Mouse (Mus musculus) T-cell, adult 2 months (primary cell): ENCODE data around the gene Zfr.
A peak's percentile ranks its signal among the peaks of the same experiment; 100 is the strongest.
"Not testable (repeated sequence)": the region's sequence is repeated elsewhere in the genome, so short reads cannot be mapped to it uniquely, and the experiment has no call there.

Experiments used
- DNase-seq: peaks from one replicate; pipeline ENCODE4 v3.0.0; 2022; ENCODE audit warnings: low spot score

Zfr gene

GRCm38 (mm10) chr15:12194817-12195735, 77.4 kb downstream of the Zfr start:
- no peak for DNase-seq

- DNase-seq, result no peak
Observed at GRCm38 (mm10) chr15:12195966-12196365, 78.3 kb downstream of the Zfr start.

- DNase-seq, result peak; percentile 59
Observed at GRCm38 (mm10) chr15:12196410-12197191, 79.0 kb downstream of the Zfr start.

GRCm38 (mm10) chr15:12197361-12197760, 79.7 kb downstream of the Zfr start:
- no peak for DNase-seq

- no peak for DNase-seq
Observed at GRCm38 (mm10) chr15:12200021-12200420, 82.4 kb downstream of the Zfr start.

GRCm38 (mm10) chr15:12201856-12202255, 84.2 kb downstream of the Zfr start:
- no peak for DNase-seq

GRCm38 (mm10) chr15:12202456-12202855, 84.8 kb downstream of the Zfr start:
- no peak for DNase-seq

GRCm38 (mm10) chr15:12203008-12203407, 85.4 kb downstream of the Zfr start:
- DNase-seq, result not testable (repeated sequence)

GRCm38 (mm10) chr15:12203512-12204318, 86.1 kb downstream of the Zfr start:
- DNase-seq, result no peak

GRCm38 (mm10) chr15:12204319-12205159, 86.9 kb downstream of the Zfr start, which contains the start of gene Mtmr12:
Gene Mtmr12, plus strand, starts transcription at chr15:12205028.
- peak; percentile 100 for DNase-seq

- no peak for DNase-seq
Observed at GRCm38 (mm10) chr15:12205160-12205901, 87.7 kb downstream of the Zfr start.

GRCm38 (mm10) chr15:12205902-12206645, 88.4 kb downstream of the Zfr start:
- DNase-seq, result peak; percentile 26

GRCm38 (mm10) chr15:12206646-12207222, 89.1 kb downstream of the Zfr start:
- no peak for DNase-seq

- DNase-seq, result no peak
Observed at GRCm38 (mm10) chr15:12207556-12208090, 90.0 kb downstream of the Zfr start.

- no peak for DNase-seq
Observed at GRCm38 (mm10) chr15:12211577-12211976, 93.9 kb downstream of the Zfr start.

GRCm38 (mm10) chr15:12212266-12212665, 94.6 kb downstream of the Zfr start:
- no peak for DNase-seq

GRCm38 (mm10) chr15:12214531-12215414, 97.1 kb downstream of the Zfr start:
- no peak for DNase-seq

- DNase-seq, result no peak
Observed at GRCm38 (mm10) chr15:12215415-12215718, 97.7 kb downstream of the Zfr start.
